Mouse (Mus musculus) thymus, adult 2 months (tissue): ENCODE data around the gene Gcg.

Experiments
- CTCF ChIP-seq: fragments of 200-500 bp; IDR thresholded peaks from 2 replicates; pipeline ENCODE4 v1.5.1; 2012; ENCODE audit warnings: mild to moderate bottlenecking, control low read depth, low read length, moderate library complexity, borderline replicate concordance; ENCODE audit not compliant: control insufficient read depth, poor library complexity, insufficient read depth; ENCODE audit errors: extremely low read depth
- POLR2A ChIP-seq: fragments of 200-500 bp; IDR thresholded peaks from 2 replicates; pipeline ENCODE4 v1.6.1; 2012; ENCODE audit warnings: mild to moderate bottlenecking, low read length, control low read depth, moderate library complexity; ENCODE audit not compliant: control insufficient read depth, poor library complexity, insufficient read depth; ENCODE audit errors: extremely low read depth

GRCm38 (mm10) chr2:62506441-62506840 lies 23.0 kb upstream of the Gcg start:
- TF ChIP-seq CTCF: no peak
- no peak for TF ChIP-seq POLR2A
